Mouse (Mus musculus): Measurements from ENCODE around the gene Pik3c2g.

The Pik3c2g gene

GRCm38 (mm10) chr6:139842626-139843025 is 255.6 kb downstream of the Pik3c2g start:
- DNase-seq: no peak

GRCm38 (mm10) chr6:139843531-139843930 is 256.5 kb downstream of the Pik3c2g start:
- DNase-seq: no peak

- no peak for DNase-seq
These were observed 260.0 kb downstream of the Pik3c2g start for GRCm38 (mm10) chr6:139846889-139847544.

GRCm38 (mm10) chr6:139849931-139850330 is 262.9 kb downstream of the Pik3c2g start:
- DNase-seq: no peak

GRCm38 (mm10) chr6:139851705-139852603 is 264.9 kb downstream of the Pik3c2g start:
- DNase-seq: no peak

DNA sequence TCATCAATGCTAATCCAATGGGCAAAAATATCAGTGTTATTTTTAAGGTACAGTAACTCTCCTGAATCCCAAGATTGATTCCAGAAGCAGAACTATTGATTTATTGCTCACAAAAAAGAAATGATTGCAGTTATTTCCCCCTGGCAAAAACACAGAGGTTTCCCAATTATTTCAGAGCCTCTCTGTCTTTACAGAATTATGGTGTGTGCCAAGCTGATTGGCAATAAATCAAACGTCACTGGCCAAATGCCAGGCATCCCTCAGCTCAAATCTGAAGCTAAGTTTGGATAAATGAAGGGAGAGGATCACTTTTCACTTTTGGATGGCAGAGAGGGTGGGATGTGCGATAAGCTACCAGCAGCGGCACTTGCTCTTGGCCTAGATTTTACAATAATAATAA is 265.8 kb downstream of the Pik3c2g start:
- DNase-seq: no peak

DNA sequence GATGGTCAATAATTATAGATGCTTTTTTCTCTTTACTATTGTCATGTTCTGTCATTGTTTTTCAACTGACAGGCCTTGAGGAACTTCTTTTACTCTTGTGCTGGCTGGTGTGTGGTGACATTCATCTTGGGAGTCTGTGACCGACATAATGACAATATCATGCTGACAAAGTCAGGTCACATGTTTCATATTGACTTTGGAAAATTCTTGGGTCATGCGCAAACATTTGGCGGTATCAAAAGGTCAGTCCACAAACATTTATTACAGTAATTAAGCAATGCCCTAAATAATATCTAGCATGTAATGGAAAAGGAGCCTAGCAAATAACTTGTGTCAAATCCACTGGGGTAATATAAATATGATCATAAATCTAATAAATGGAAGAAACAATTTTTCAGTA is 273.1 kb downstream of the Pik3c2g start:
- DNase-seq: peak in 1 of 2 experiments; percentile 22

DNA sequence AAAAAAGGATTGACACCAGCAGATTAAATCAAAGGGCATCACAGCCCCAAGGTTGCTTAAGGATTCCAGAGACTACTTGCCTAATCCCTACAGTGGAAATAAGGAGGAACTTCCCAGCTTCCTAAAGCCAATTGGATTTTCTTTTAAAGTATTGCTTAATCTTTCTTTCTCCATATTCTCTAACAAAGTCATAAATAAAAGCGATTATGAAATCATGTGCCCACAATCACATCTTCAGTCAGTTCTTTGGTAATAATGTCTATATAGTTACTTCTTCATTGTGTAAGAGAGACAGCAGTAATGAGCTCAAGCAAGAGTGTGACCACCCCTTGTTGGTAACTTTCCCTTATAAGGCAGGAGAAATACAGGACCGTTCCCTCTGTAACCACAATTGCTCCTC is 274.5 kb downstream of the Pik3c2g start:
- no peak for DNase-seq

DNA sequence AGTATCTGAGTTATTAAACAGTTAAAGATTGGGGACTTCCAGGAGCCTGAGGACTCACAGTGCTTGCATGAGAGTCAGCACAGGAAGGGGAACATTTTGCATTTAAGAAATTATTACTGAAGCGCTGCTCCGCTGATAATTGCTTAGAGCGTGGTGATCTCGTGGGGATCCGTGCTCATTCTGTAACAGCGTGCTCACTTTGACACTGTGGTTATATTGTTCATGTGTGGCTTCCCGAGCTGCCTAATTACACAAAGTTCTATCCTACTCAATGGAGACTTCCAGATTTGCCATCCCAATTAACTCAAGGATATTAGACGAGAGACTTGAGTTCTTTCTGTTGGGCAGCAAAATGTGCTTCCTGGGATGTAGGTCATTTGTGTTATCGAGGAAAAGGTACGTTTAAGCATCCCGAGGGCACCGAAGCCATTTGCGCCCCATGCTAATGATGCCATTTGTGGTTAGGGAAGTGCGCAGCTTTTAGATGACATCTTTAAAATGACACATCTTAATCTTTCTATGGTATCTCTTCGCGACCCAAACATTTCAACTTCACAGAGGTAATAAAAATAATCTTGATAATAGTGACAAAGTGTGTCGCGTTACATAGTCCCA is 278.1 kb downstream of the Pik3c2g start:
- DNase-seq: no peak

GRCm38 (mm10) chr6:139874418-139875176 is 287.6 kb downstream of the Pik3c2g start:
- peak; percentile 56 to 62 for DNase-seq

- DNase-seq: no peak
These were observed 289.7 kb downstream of the Pik3c2g start for GRCm38 (mm10) chr6:139876691-139877090.

- no peak for DNase-seq
These were observed 290.7 kb downstream of the Pik3c2g start for GRCm38 (mm10) chr6:139877476-139878361.

- no peak for DNase-seq
These were observed 291.3 kb downstream of the Pik3c2g start for GRCm38 (mm10) chr6:139878362-139878696.

GRCm38 (mm10) chr6:139882076-139882475 is 295.1 kb downstream of the Pik3c2g start:
- no peak for DNase-seq

DNA sequence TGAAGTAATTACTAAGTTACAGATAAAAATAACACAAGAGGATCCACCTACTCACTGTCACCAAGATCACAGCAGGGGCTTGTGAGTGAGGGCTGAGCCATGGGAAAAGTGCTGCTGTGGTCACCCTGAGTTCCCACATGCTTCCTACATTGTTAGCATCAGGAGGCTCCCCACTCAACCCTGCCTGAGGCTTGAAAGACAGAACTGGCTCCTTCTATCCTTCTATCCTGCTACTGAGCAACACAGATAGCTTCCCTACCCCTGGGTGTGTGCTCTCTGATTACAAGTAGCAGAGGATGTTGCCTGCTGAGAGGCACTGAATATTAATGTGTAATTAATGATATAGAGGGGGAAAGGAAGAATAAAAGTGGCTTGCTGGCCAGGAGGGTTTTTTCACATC is 300.2 kb downstream of the Pik3c2g start:
- DNase-seq: no peak

DNA sequence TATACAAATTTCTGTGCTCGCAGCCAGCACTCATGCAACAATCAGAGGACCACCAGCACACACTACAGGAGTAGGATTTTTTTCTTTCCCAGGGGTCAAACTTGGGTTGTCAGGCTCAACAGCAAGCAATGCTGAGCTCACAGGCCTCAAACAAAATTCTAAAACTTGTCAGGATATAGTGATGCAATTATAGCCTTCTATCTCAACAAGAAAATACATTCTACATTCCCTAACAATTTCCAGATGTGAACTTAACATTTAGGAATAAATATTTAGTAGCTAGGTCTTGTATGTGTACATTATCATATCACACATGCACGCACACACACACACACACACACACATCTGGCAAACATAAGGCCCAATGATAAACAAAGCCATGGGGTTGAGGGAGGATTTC is 308.6 kb downstream of the Pik3c2g start:
- no peak for DNase-seq

DNA sequence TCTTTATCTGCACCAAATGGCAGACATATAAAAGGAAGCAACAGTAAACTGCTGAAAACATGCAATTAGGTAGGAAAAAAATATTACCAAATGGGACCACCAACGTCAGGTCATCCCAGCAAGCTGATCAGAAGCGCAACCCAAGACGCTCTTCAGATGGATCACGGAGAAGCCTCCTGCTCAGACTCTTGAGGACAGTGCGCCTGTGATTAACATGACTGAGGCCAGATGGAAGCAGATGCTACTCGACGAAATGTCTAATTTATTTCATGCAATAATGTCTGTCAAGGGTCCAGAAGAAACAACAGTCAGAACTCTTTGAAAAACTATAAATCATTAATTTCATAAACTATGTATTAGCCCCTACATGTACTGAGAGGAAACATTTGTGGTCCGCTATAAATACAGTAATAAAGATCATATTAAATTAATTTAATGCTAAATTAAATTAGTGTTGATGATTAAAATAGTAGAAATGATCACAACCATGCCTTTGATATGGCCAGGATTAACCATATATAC is 312.7 kb downstream of the Pik3c2g start:
- no peak for DNase-seq

GRCm38 (mm10) chr6:139901801-139902200 is 314.8 kb downstream of the Pik3c2g start:
- peak; percentile 6 to 26 for DNase-seq

GRCm38 (mm10) chr6:139907138-139907537 is 320.1 kb downstream of the Pik3c2g start:
- DNase-seq: no peak

- no peak for DNase-seq
These were observed 322.1 kb downstream of the Pik3c2g start for GRCm38 (mm10) chr6:139908997-139909669.

DNA sequence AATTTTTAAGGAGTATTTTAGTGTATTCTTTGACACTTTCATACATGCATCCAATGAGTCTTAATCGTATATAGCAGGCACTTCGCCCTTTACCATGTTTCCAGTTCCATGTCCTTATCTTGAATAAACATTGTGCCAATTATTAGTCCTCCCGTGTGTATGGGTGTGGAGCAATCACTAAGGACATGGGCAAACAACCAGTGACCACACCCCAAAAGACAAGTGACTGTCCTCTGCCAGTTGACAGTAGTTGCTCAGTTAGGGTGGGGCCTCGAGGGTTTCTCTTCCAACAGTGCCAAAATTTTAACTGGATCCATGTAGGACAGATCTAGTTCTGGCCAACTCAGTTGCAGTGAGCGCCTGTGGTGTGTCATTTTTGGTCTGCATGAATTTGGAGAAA is 341.7 kb downstream of the Pik3c2g start:
- no peak for DNase-seq

All from kidney, postnatal 36 days (tissue).